Mouse (Mus musculus) myocyte (in vitro differentiated cells): ENCODE results near the gene Kank1. TPM values are rescaled to one million over a fixed set of nuclear protein-coding genes. Genes with fewer than 3 reads are reported as not detected.

Experiments
- H3K27me3 ChIP-seq: one replicate; pipeline ENCODE4 v1.6.1; 2011; ENCODE audit not compliant: control insufficient read depth, insufficient read depth, insufficient read length
- H3K36me3 ChIP-seq: one replicate; pipeline ENCODE4 v1.6.1; 2011; ENCODE audit not compliant: control insufficient read depth, insufficient read depth
- H3K4me2 ChIP-seq: one replicate; pipeline ENCODE4 v1.6.1; 2011; ENCODE audit warnings: low read depth, control low read depth
- H3K4me3 ChIP-seq: one replicate; pipeline ENCODE4 v1.5.1; 2011; ENCODE audit warnings: mild to moderate bottlenecking, control low read depth, moderate library complexity
- H3K79me2 ChIP-seq: one replicate; pipeline ENCODE4 v1.6.1; 2011; ENCODE audit not compliant: control insufficient read depth, insufficient read depth
- H3ac ChIP-seq: one replicate; pipeline ENCODE4 v1.6.1; 2011; ENCODE audit not compliant: control insufficient read depth, insufficient read length
- CEBPB ChIP-seq: IDR thresholded peaks from 2 replicates; pipeline ENCODE4 v1.6.1; 2011; ENCODE audit warnings: mild to moderate bottlenecking, moderate library complexity; ENCODE audit not compliant: poor library complexity, insufficient read depth, severe bottlenecking
- E2F4 ChIP-seq: IDR thresholded peaks from one replicate; pipeline ENCODE4 v1.6.1; 2011; ENCODE audit warnings: mild to moderate bottlenecking, control low read depth, moderate library complexity; ENCODE audit not compliant: insufficient read depth
- MAX ChIP-seq: IDR thresholded peaks from one replicate; pipeline ENCODE4 v1.6.1; 2011; ENCODE audit warnings: low read depth, mild to moderate bottlenecking, control low read depth
- MYOD1 ChIP-seq, 3 experiments: IDR thresholded peaks; one replicate each; pipeline ENCODE4 v1.6.1; 2011; ENCODE audit warnings: control low read depth in 2 of 3, low read depth in 2 of 3, mild to moderate bottlenecking in 2 of 3, moderate library complexity in 1 of 3; ENCODE audit not compliant: insufficient read length in 2 of 3, control insufficient read depth in 1 of 3
- MYOG ChIP-seq, 3 experiments: IDR thresholded peaks; one replicate each; pipeline ENCODE4 v1.6.1; 2011; ENCODE audit warnings: control low read depth in 2 of 3, low read depth in 2 of 3, mild to moderate bottlenecking in 2 of 3; ENCODE audit not compliant: insufficient read length in 2 of 3, control insufficient read depth in 1 of 3, insufficient read depth in 1 of 3
- POLR2A ChIP-seq: IDR thresholded peaks from one replicate; pipeline ENCODE4 v1.6.1; 2011; ENCODE audit warnings: low read depth, mild to moderate bottlenecking, control low read depth, moderate library complexity; ENCODE audit not compliant: insufficient read length
- POLR2AphosphoS2 ChIP-seq: IDR thresholded peaks from one replicate; pipeline ENCODE4 v1.6.1; 2011; ENCODE audit warnings: low read depth, control low read depth; ENCODE audit not compliant: insufficient read length
- REST ChIP-seq: IDR thresholded peaks from one replicate; pipeline ENCODE4 v1.6.1; 2011; ENCODE audit warnings: mild to moderate bottlenecking, control low read depth, moderate library complexity; ENCODE audit not compliant: insufficient read depth, insufficient read length
- SRF ChIP-seq: IDR thresholded peaks from one replicate; pipeline ENCODE4 v1.6.1; 2011; ENCODE audit warnings: low read depth; ENCODE audit not compliant: control insufficient read depth, insufficient read length
- TCF12 ChIP-seq: IDR thresholded peaks from one replicate; pipeline ENCODE4 v1.6.1; 2011; ENCODE audit warnings: mild to moderate bottlenecking, control low read depth; ENCODE audit not compliant: poor library complexity, insufficient read depth, severe bottlenecking
- TCF3 ChIP-seq: IDR thresholded peaks from one replicate; pipeline ENCODE4 v1.6.1; 2011; ENCODE audit warnings: low read depth, control low read depth; ENCODE audit not compliant: insufficient read length
- USF1 ChIP-seq: IDR thresholded peaks from one replicate; pipeline ENCODE4 v1.6.1; 2011; ENCODE audit warnings: low read depth, mild to moderate bottlenecking, control low read depth, moderate library complexity
- polyA plus RNA-seq: library from polyadenylated mRNA; unstranded; fragments of >200 nt; fragmentation: generic; extraction: Trizol; gene quantifications from one replicate; pipeline ENCODE4 v1.2.1, GENCODE M21; 2012; ENCODE audit warnings: missing spikeins

Gene Kank1
- polyA plus RNA-seq, 1 experiment = 4.3 TPM

DNA sequence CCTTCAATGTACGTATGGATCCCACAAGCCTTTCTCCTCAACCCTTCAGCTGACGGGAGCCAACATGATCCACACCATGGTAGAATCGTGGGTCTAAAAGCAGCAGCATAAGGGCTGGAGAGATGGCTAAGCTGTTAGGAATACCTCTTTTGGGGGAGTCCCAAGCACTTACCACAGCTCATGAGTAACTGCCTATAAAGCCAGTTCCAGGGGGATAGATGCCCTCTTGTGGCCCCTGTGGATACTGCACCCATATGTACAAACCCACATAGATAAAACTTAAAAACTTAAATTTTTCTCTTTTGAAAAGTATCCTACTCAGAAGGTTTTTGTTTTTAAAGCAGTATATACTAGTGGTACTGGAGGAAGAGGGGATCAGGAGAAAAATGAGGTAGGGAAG is 97.6 kb downstream of the Kank1 start:
- Histone ChIP-seq H3K4me3 (no peak overlapping the region), H3K79me2 (no peaks in the 10 kb centered on the region), H3K36me3 (no peaks in the 10 kb centered on the region), H3ac (no peak overlapping the region), H3K4me2 (no peak overlapping the region), H3K27me3 (no peaks in the 10 kb centered on the region)
- TF ChIP-seq MYOG (IDR thresholded peaks at IDR 0.05; ENCODE audit: control insufficient read depth in 1 of 3, insufficient read depth in 1 of 3, insufficient read length in 2 of 3, low read depth in 2 of 3) (no peak), MYOD1 (IDR thresholded peaks at IDR 0.05; ENCODE audit: control insufficient read depth in 1 of 3, insufficient read length in 2 of 3, low read depth in 2 of 3) (no peak), TCF12 (no peak), POLR2AphosphoS2 (no peak), USF1 (no peak), POLR2A (no peak), REST (no peak), E2F4 (no peak), MAX (no peak), CEBPB (no peak)

DNA sequence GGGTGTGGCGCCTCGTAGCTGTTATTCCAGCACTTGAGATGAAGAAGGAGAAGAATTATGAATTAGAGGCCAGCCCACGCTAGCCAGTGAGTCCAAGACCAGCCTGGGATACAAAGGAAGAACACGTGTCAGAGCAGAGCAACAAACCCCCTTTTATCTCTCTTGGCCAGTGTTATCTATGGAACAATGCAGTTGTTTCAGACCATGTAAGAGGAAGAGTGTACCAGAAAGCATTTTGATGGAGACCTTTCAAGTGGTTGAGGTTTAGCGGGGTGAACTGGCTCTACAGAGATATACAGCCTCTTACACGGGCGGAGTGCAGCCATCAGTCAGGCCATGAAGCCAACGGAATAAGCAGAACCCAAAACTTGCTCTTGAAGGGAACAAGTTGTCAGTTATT is 100.0 kb downstream of the Kank1 start:
- H3K4me2 ChIP-seq = no peak overlapping the region
- no peaks in the 10 kb centered on the region for H3K79me2 ChIP-seq
- TF ChIP-seq POLR2A = no peak
- no peak for TF ChIP-seq TCF3
- TF ChIP-seq E2F4 = no peak
- TF ChIP-seq CEBPB = no peak
- TF ChIP-seq MYOG (IDR thresholded peaks at IDR 0.05; ENCODE audit: control insufficient read depth in 1 of 3, insufficient read depth in 1 of 3, insufficient read length in 2 of 3, low read depth in 2 of 3) = no peak
- no peak for TF ChIP-seq MYOD1 (IDR thresholded peaks at IDR 0.05; ENCODE audit: control insufficient read depth in 1 of 3, insufficient read length in 2 of 3, low read depth in 2 of 3)
- no peak for TF ChIP-seq POLR2AphosphoS2
- no peak for TF ChIP-seq USF1
- no peak for TF ChIP-seq REST
- no peak for TF ChIP-seq SRF
- TF ChIP-seq TCF12 = no peak
- no peak for TF ChIP-seq MAX
- H3K36me3 ChIP-seq = no peaks in the 10 kb centered on the region
- no peak overlapping the region for H3K4me3 ChIP-seq
- no peaks in the 10 kb centered on the region for H3K27me3 ChIP-seq
- H3ac ChIP-seq = no peak overlapping the region

DNA sequence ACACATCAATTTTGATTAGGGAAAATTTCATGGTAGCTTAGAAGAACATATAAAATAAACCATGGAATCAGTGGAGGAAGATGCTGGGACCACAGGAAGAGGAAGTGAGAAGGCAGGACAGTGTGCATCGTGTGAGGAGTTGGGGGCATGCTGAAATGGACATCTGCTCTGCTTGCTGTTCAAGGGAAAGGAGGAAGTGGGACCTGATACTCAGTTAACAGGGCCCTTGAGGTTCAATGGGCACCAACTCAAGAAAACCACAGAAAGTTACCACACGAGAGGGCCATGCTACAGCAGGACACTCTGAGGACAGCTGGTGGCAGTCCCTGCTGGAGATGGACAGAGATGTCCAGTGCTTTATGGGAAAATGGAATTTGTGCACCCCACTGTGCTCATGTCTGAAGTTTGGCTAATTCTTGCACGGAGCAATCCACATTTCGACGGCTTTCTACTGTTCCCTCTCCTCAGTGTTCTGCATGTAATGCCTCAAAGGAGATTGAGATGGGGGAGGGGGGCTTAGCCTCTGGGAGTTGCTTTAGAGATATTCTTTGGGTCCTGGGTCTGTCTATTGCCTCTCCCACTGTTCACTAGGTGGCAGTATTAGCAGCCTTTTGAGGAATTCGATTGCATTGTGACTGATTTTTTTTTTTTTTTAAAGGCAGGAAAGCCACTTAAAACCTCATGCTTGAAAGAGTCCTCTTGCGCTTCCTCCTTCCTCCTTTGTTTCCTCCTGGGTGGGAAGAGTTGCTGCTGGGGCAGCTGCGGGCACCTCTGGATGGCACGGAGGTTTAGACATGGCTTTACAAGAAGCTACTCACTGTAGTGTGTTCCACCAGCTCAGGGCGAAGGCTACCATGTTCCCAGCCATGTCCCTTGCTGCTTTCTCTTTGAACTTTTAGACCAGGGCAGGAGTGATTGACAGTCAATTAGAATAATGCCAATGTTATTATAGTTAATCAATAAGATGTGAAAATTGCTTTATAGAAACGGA is 104.2 kb downstream of the Kank1 start:
- H3K4me2 ChIP-seq = no peak overlapping the region
- H3K4me3 ChIP-seq = no peak overlapping the region
- no peak for TF ChIP-seq MYOG (IDR thresholded peaks at IDR 0.05; ENCODE audit: control insufficient read depth in 1 of 3, insufficient read depth in 1 of 3, insufficient read length in 2 of 3, low read depth in 2 of 3)
- no peak for TF ChIP-seq MAX
- no peaks in the 10 kb centered on the region for H3K79me2 ChIP-seq
- H3ac ChIP-seq = no peak overlapping the region
- no peaks in the 10 kb centered on the region for H3K36me3 ChIP-seq
- H3K27me3 ChIP-seq = no peaks in the 10 kb centered on the region

DNA sequence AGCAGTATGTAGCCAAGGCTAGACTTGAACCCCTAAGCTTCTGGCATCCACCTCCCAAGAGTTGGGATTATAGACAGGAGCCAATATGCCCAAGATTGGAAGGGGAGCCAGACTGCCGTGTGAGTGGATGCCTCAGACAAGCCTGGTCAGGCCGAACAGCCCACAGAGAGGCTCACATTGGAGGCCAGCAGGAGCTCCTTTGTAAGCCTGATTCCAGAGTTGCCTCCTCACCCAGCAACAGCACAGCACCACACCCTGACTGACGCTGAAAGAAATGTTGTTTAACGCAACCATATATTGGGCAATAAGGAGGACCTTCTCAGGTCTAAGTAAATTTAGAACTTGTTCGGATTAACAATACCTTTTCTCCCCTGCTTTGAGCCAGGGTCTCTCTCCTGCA is 105.3 kb downstream of the Kank1 start:
- H3ac ChIP-seq = no peak overlapping the region
- no peaks in the 10 kb centered on the region for H3K79me2 ChIP-seq
- H3K36me3 ChIP-seq = no peaks in the 10 kb centered on the region
- no peak overlapping the region for H3K4me2 ChIP-seq
- no peak for TF ChIP-seq MYOG (IDR thresholded peaks at IDR 0.05; ENCODE audit: control insufficient read depth in 1 of 3, insufficient read depth in 1 of 3, insufficient read length in 2 of 3, low read depth in 2 of 3)
- TF ChIP-seq USF1 = no peak
- no peak for TF ChIP-seq REST
- no peak for TF ChIP-seq E2F4
- no peak for TF ChIP-seq MYOD1 (IDR thresholded peaks at IDR 0.05; ENCODE audit: control insufficient read depth in 1 of 3, insufficient read length in 2 of 3, low read depth in 2 of 3)
- no peak for TF ChIP-seq MAX
- TF ChIP-seq SRF = no peak
- H3K27me3 ChIP-seq = no peaks in the 10 kb centered on the region
- H3K4me3 ChIP-seq = no peak overlapping the region

DNA sequence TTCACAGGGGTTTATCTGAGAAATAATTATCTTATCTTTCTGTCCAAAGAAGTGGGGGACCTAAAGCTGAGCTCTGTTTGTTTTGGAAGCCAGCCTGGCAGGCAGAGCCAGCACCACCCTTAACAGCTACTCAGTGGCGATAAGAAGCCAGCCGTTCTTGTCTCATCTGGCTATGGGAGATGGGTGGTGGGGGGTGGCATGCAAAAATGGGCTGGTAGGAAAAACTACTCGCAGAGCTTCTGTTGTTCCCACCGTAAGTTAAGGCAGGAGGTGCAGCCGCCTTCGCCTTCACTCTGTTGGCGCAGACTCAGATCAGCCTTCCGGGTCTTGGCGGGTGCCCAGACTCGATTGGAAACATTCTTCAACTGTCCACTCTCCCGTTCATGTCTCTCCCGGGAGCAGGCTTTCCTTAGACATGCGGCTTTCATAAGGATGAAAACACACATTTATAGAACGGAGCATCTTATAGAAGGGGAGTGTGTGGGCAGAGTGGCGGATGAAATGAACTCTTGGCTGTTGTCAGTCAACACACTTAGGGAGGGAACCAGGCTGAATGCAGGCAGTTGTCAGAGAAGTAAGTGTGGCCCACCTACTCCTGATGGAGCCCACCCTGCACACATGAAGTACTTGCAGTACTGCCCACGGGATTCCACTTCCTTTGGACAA is 107.0 kb downstream of the Kank1 start:
- Histone ChIP-seq H3ac (no peak overlapping the region), H3K79me2 (no peaks in the 10 kb centered on the region), H3K27me3 (no peaks in the 10 kb centered on the region), H3K36me3 (no peaks in the 10 kb centered on the region), H3K4me2 (no peak overlapping the region), H3K4me3 (no peak overlapping the region)
- TF ChIP-seq POLR2A (no peak), MYOG (IDR thresholded peaks at IDR 0.05; ENCODE audit: control insufficient read depth in 1 of 3, insufficient read depth in 1 of 3, insufficient read length in 2 of 3, low read depth in 2 of 3) (no peak), TCF3 (no peak), SRF (no peak), REST (no peak), E2F4 (no peak), POLR2AphosphoS2 (no peak), MAX (no peak), CEBPB (no peak), MYOD1 (IDR thresholded peaks at IDR 0.05; ENCODE audit: control insufficient read depth in 1 of 3, insufficient read length in 2 of 3, low read depth in 2 of 3) (no peak), TCF12 (no peak), USF1 (no peak)
